Mouse (Mus musculus): ENCODE measurements at regions not wholly inside any gene's neighbourhood (a gene's known extent, or its start where the extent isn't known, plus 50 kb on each side); places are given as distances from the start of the nearest gene placed in this dataset.

DNA sequence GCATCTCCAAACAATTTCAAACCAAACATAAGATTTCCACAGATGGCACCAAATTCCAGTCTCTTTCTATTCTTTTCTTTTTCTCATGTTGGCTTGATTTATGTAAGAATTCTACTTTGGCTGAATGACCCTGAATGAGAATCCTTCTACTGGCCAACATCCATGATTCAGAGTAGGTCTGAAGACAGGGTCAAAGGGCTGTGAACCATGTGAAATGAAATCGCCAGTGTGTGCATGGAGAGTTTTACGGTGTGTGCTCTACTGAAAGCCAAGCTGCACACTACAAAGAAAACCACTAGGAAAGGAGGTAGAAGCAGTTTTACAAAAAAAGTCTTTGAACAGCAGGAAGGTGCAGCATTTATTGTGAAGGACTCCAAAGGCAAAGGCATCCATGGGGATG is 263.5 kb upstream of the Cxxc4 start:
- no peak overlapping the region for H3K27ac ChIP-seq
- 55% methylated on average over 2 of the region's 2 CpGs for WGBS
- H3K4me3 ChIP-seq: no peak overlapping the region
- no peaks in the 10 kb centered on the region for H3K9me3 ChIP-seq
- H3K4me2 ChIP-seq: no peak overlapping the region
- no peak overlapping the region for H3K9ac ChIP-seq
- H3K36me3 ChIP-seq: no peaks in the 10 kb centered on the region
- H3K4me1 ChIP-seq: no peaks in the 10 kb centered on the region
- ATAC-seq (ENCODE audit: insufficient number of reproducible peaks, low FRiP score, low TSS enrichment, low read depth): no peak
- no peaks in the 10 kb centered on the region for H3K27me3 ChIP-seq

GRCm38 (mm10) chr3:133987681-133988080 is 248.6 kb upstream of the Cxxc4 start:
- WGBS: 73% methylated on average over 2 of the region's 2 CpGs

DNA sequence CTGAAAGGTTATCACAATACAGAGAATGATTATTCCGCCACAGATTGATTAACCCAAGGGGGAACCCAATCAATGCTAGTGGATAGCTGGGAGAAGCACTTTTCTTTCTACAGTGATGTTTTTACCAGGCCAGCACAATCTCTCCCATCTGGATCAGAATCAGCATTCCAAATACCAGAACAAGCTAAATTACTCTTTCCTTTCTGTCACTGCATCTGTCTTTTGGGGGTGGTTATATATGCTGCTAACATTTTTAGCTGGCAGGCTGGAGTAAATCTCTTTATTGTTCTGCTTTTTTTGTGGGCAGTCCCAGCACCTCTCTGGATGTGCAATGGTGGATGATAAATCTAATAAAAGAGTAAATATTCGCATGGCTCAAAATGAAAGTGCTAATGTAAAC is 242.3 kb upstream of the Cxxc4 start:
- H3K27ac ChIP-seq: no peak overlapping the region
- H3K4me1 ChIP-seq: no peaks in the 10 kb centered on the region
- no peaks in the 10 kb centered on the region for H3K36me3 ChIP-seq
- WGBS: 69% methylated on average over 2 of the region's 2 CpGs
- H3K27me3 ChIP-seq: no peaks in the 10 kb centered on the region
- H3K4me2 ChIP-seq: no peak overlapping the region
- no peak overlapping the region for H3K4me3 ChIP-seq
- ATAC-seq (ENCODE audit: insufficient number of reproducible peaks, low FRiP score, low TSS enrichment, low read depth): no peak
- H3K9me3 ChIP-seq: no peaks in the 10 kb centered on the region
- H3K9ac ChIP-seq: no peak overlapping the region

More at GRCm38 (mm10) chr3:133987681-133988080, 248.6 kb upstream of the Cxxc4 start:
- no peaks in the 10 kb centered on the region for H3K9me3 ChIP-seq
- H3K4me1 ChIP-seq: no peaks in the 10 kb centered on the region
- no peak for ATAC-seq (ENCODE audit: insufficient number of reproducible peaks, low FRiP score, low TSS enrichment, low read depth)
- H3K27me3 ChIP-seq: no peaks in the 10 kb centered on the region
- no peaks in the 10 kb centered on the region for H3K36me3 ChIP-seq
- H3K4me3 ChIP-seq: no peak overlapping the region
- H3K4me2 ChIP-seq: no peak overlapping the region
- no peak overlapping the region for H3K9ac ChIP-seq
- H3K27ac ChIP-seq: no peak overlapping the region

GRCm38 (mm10) chr3:133999965-134000364 is 236.3 kb upstream of the Cxxc4 start:
- H3K27me3 ChIP-seq: no peaks in the 10 kb centered on the region
- no peak overlapping the region for H3K4me3 ChIP-seq
- 70% methylated on average over 8 of the region's 8 CpGs for WGBS
- H3K36me3 ChIP-seq: no peaks in the 10 kb centered on the region
- H3K27ac ChIP-seq: no peak overlapping the region
- H3K9ac ChIP-seq: no peak overlapping the region
- ATAC-seq (ENCODE audit: insufficient number of reproducible peaks, low FRiP score, low TSS enrichment, low read depth): no peak
- H3K4me1 ChIP-seq: no peaks in the 10 kb centered on the region
- no peak overlapping the region for H3K4me2 ChIP-seq
- H3K9me3 ChIP-seq: no peaks in the 10 kb centered on the region

DNA sequence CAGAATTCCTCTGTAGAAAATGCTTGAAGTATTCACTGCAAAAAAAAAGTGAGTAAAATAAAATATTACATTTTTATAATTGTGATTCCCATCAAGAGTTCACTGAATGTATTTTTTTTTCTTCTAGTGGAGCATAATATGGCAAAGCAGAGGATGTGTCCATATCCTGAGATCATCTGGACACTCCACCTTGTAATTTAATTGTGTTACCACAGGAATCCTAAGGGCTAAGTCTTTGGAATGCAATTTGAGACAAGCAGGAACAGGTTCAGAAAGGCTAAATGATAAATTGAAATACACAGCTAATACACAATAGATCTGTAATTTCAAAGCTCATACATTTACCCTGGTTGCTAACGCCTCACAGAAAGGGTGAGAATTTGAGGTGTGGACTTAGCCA is 235.7 kb upstream of the Cxxc4 start:
- H3K4me3 ChIP-seq: no peak overlapping the region
- H3K9me3 ChIP-seq: no peaks in the 10 kb centered on the region
- H3K27ac ChIP-seq: no peak overlapping the region
- ATAC-seq (ENCODE audit: insufficient number of reproducible peaks, low FRiP score, low TSS enrichment, low read depth): no peak
- H3K27me3 ChIP-seq: no peaks in the 10 kb centered on the region
- H3K36me3 ChIP-seq: no peaks in the 10 kb centered on the region
- H3K4me1 ChIP-seq: no peaks in the 10 kb centered on the region
- no peak overlapping the region for H3K9ac ChIP-seq
- H3K4me2 ChIP-seq: no peak overlapping the region
- WGBS: 37% methylated on average over 1 of the region's 1 CpGs

GRCm38 (mm10) chr3:134014805-134015204 is 221.5 kb upstream of the Cxxc4 start:
- H3K4me3 ChIP-seq: no peak overlapping the region
- H3K4me1 ChIP-seq: no peaks in the 10 kb centered on the region
- no peaks in the 10 kb centered on the region for H3K36me3 ChIP-seq
- 37% methylated on average over 2 of the region's 2 CpGs for WGBS
- H3K4me2 ChIP-seq: no peak overlapping the region
- H3K27ac ChIP-seq: no peak overlapping the region
- no peaks in the 10 kb centered on the region for H3K27me3 ChIP-seq
- H3K9ac ChIP-seq: no peak overlapping the region
- no peaks in the 10 kb centered on the region for H3K9me3 ChIP-seq
- ATAC-seq (ENCODE audit: insufficient number of reproducible peaks, low FRiP score, low TSS enrichment, low read depth): no peak

DNA sequence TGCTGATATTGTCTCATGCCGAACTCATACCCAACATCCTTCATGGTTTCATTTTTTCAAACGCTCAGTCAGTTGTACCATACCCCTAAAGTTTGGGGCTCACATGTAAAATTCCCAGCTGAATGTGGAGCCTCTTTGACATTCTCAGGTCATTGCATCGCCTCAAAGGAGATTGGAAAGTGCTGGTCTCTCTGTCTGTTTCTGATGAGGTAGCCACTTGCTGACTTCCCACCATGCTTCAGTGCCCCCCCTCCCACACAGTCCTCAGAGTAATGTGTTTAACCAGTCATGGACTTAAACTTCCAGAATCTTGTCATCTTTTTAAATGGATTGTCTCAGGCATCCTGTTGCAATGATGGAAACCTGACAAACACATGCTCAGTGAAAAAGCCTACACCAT is 220.9 kb upstream of the Cxxc4 start:
- no peaks in the 10 kb centered on the region for H3K36me3 ChIP-seq
- ATAC-seq (ENCODE audit: insufficient number of reproducible peaks, low FRiP score, low TSS enrichment, low read depth): no peak
- H3K4me2 ChIP-seq: no peak overlapping the region
- whole genome bisulfite sequencing: 83% methylated on average over 3 of the region's 3 CpGs
- H3K9me3 ChIP-seq: no peaks in the 10 kb centered on the region
- H3K9ac ChIP-seq: no peak overlapping the region
- H3K27ac ChIP-seq: no peak overlapping the region
- no peaks in the 10 kb centered on the region for H3K27me3 ChIP-seq
- H3K4me3 ChIP-seq: no peak overlapping the region
- no peaks in the 10 kb centered on the region for H3K4me1 ChIP-seq

DNA sequence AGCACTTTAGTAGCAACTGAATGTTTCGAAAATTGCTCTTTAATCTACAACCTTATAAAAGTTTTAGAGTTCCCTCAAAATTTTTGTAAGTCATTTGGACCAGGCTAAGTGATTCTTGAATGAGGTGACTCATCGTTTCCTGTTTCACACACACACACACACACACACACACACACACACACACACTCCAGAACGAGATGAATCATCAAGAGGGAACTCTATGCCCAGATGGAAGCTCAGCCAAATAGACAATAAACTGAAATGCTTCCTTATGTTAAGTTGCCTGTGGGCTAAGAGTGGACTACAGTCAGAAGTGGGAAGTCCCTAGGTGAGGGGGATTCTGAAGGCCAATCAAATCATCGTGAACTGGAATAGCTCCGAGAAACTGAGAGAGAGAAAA is 202.4 kb upstream of the Cxxc4 start:
- Histone ChIP-seq H3K27ac (no peak overlapping the region), H3K4me3 (no peak overlapping the region), H3K36me3 (no peaks in the 10 kb centered on the region), H3K4me1 (no peaks in the 10 kb centered on the region), H3K27me3 (no peaks in the 10 kb centered on the region), H3K4me2 (no peak overlapping the region), H3K9me3 (no peaks in the 10 kb centered on the region), H3K9ac (no peak overlapping the region)
- 39% methylated on average over 5 of the region's 5 CpGs for WGBS
- ATAC-seq (ENCODE audit: insufficient number of reproducible peaks, low FRiP score, low TSS enrichment, low read depth): no peak

DNA sequence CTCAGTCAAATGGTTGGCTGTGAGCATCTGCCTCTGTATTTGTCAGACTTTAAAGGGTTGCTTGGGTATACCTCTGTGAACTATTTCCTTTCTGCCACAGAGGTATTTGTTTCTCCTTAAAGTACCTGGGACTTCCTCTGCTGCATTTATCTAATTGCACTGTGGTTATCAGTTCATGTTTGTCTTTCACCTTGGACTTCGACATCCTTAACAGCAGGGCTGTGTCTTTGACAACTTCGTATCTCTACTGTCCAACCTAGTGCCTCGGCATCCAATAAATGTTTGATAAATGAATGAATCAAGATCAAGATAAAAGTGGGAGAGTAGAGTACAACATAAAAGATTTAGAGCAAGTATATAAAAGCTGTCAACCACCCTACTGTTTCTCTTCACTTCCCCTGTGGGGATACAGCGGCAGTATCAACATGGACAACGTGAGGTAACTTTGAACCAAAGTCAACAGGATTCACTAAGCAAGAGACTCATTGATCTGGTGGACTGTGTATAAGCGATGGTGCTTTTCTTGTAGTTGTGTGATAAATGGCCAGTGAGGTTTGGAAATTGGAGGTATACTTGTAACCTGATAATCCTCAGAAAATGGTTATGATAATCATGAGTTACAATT is 199.9 kb upstream of the Cxxc4 start:
- WGBS: 92% methylated on average over 6 of the region's 6 CpGs
- no peak overlapping the region for H3K4me2 ChIP-seq
- no peak for ATAC-seq (ENCODE audit: insufficient number of reproducible peaks, low FRiP score, low TSS enrichment, low read depth)
- H3K27me3 ChIP-seq: no peaks in the 10 kb centered on the region
- no peaks in the 10 kb centered on the region for H3K36me3 ChIP-seq
- H3K27ac ChIP-seq: no peak overlapping the region
- no peaks in the 10 kb centered on the region for H3K9me3 ChIP-seq
- no peak overlapping the region for H3K4me3 ChIP-seq
- H3K4me1 ChIP-seq: no peaks in the 10 kb centered on the region
- H3K9ac ChIP-seq: no peak overlapping the region

- no peaks in the 10 kb centered on the region for H3K36me3 ChIP-seq
- no peak overlapping the region for H3K27ac ChIP-seq
- no peak overlapping the region for H3K9ac ChIP-seq
- no peak overlapping the region for H3K4me2 ChIP-seq
- H3K4me3 ChIP-seq: no peak overlapping the region
- no peaks in the 10 kb centered on the region for H3K9me3 ChIP-seq
- no peak for ATAC-seq (ENCODE audit: insufficient number of reproducible peaks, low FRiP score, low TSS enrichment, low read depth)
- no peaks in the 10 kb centered on the region for H3K27me3 ChIP-seq
- H3K4me1 ChIP-seq: no peaks in the 10 kb centered on the region
Observed at GRCm38 (mm10) chr3:134050649-134051048, 185.6 kb upstream of the Cxxc4 start.

- Histone ChIP-seq H3K27me3 (no peaks in the 10 kb centered on the region), H3K36me3 (no peaks in the 10 kb centered on the region), H3K4me2 (no peak overlapping the region), H3K4me3 (no peak overlapping the region), H3K4me1 (no peaks in the 10 kb centered on the region), H3K27ac (no peak overlapping the region), H3K9ac (no peak overlapping the region), H3K9me3 (no peaks in the 10 kb centered on the region)
- ATAC-seq (ENCODE audit: insufficient number of reproducible peaks, low FRiP score, low TSS enrichment, low read depth): no peak
- 55% methylated on average over 1 of the region's 1 CpGs for WGBS
Observed at GRCm38 (mm10) chr3:134082461-134082860, 153.8 kb upstream of the Cxxc4 start.

DNA sequence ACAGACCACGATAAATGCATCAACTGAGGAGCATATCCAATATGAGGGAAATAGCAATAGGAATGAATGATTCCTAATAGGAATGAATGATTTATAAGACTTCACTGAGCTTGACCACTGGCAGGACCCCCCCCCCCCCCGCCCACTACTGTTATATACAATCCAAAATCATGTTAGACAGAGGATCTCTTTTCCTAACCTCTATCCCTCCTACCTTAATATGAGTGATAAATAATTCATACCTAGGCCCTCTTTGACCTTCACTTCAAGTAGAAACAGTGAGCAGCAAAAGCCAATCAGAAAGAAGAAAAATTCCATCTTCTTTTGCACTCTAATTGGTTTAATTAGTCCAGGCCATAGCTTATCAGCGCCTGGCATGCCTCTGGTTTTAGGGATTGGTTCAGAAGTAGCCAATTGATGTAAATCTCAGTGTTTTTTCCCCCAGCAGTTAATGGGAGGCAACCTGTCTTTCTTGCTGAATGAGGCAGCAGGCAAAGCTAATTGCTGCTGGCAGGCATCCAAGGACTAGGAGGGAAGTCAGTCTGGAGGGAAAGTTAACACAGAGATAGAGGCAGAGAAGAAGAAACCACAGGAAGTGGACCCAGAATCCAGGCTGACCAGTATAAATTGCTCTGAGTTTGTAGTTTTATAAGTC is 136.7 kb upstream of the Cxxc4 start:
- Histone ChIP-seq H3K27me3 (no peaks in the 10 kb centered on the region), H3K9ac (no peak overlapping the region), H3K36me3 (no peaks in the 10 kb centered on the region), H3K4me2 (no peak overlapping the region), H3K4me3 (no peak overlapping the region), H3K4me1 (no peaks in the 10 kb centered on the region), H3K27ac (no peak overlapping the region), H3K9me3 (no peaks in the 10 kb centered on the region)
- WGBS: 55% methylated on average over 3 of the region's 3 CpGs
- no peak for ATAC-seq (ENCODE audit: insufficient number of reproducible peaks, low FRiP score, low TSS enrichment, low read depth)
